Mouse (Mus musculus) T-helper 17 cell (primary cell): ENCODE results near the gene Ceacam2.
"Not testable (repeated sequence)": the region's sequence is repeated elsewhere in the genome, so short reads cannot be mapped to it uniquely, and the experiment has no call there.

Source experiments
- in situ Hi-C, 2 experiments: fragments of 300-600 bp; cut with MboI, MseI; formaldehyde crosslinking; loops; 1 replicate in 1 of 2; 2 replicates in 1 of 2; pipeline ENCODE4 v1.15.1; 2025; ENCODE audit warnings: high pct_unique_total_duplicates in 2 of 2

Ceacam2 gene

GRCm38 (mm10) chr7:25539376-25539907, at the start of gene Ceacam2:
Ceacam2 (minus strand) TSS chr7:25539857.
- in situ Hi-C loops, result loop anchor here (5.0 to 10.0 kb wide), 2 partner anchors 55 to 57 kb away; no protein-coding TSS in a partner anchor

DNA sequence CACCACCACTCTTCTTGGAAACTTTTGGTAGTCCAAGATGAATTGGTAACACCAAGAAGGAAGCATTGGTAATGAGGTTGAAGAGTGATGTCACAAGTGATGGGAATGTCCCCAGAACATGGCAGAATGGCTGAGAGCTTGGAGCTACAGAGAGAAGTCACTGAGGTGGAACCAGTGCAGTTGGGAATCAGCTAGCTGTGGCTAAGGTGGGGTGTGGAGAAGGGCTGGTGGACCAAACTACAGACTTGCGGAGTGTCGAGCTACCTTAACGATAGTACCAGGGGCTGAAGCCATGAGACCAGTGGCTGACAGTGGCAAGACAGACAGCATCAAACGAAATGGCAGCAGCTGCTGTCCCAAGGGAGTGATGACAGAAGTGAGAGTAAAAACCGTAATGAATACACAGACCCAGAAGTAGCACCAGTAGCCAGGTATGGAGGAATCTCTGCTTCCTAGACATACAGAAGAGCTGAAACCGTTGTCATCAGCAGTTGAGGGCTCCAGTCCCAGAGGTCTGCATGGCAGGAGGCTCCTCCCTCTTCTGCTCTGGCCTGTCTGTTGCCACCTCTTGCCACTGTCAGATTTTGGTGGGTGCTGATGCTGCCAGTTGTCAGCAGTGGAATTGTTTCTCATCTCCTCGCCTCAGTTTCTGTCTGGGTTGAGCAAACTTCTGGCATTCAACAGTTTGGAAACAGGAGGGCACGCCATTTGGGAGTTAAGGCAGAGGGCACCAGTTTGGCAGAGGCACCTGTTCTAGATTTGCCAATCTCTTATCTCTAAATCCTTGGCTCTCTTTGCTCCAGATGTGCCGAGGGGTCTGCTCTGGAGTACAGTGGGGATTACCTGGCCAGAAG, 45.9 kb upstream of the Ceacam2 start:
- in situ Hi-C loops, result no loop called here

DNA sequence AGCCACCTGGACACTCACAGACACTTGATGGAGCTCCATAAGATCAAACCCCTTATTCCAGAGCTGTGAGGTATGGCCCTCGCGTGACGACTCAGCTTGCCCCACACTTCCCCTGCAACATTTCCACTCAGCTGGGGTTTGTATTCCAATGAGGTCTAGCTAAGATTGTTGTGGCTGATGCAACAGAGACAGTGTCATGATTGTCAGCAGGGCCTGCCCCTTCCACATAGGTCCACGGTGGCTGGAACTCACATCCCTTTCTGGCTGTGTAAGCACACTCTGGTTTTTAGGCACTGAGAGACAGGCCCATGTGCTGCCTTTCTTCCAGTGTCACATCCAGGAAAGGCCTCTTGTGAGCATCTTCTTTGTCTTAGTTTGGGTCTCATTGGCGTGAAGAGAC, 45.0 kb upstream of the Ceacam2 start:
- in situ Hi-C loops, result no loop called here

DNA sequence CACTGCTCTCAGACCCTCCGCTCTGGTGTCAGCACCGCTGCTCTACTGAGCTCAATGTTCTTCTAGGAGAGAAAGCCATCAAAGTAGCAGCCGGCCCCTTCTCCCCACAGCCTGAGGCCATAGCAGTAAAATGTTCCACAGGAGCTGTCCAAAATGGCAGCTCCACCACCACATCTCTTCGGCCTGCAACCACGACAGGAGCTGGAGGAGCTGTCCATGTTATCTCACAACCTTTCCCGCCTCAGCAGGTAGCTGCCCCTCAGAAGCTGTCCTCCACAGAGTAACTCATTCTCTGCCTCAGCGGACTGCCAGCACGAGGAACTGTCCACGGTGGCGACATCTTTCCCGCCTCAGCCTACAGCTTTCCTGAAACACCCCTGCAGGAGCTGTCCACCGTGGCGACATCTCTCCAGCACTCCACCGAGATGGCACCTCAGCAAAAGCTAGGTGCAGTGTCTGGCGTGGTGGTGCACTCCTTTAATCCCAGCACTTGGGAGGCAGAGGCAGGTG, 42.7 kb upstream of the Ceacam2 start:
- in situ Hi-C loops, result no loop called here

GRCm38 (mm10) chr7:25579441-25579840, 39.8 kb upstream of the Ceacam2 start:
- in situ Hi-C loops, result loop anchor here (5.0 kb wide), 1 partner anchor 742 kb away; no protein-coding TSS in a partner anchor

- in situ Hi-C loops, result loop anchor here (5.0 kb wide), 1 partner anchor 740 kb away; no protein-coding TSS in a partner anchor
Measured at GRCm38 (mm10) chr7:25576793-25577437, 37.3 kb upstream of the Ceacam2 start.

DNA sequence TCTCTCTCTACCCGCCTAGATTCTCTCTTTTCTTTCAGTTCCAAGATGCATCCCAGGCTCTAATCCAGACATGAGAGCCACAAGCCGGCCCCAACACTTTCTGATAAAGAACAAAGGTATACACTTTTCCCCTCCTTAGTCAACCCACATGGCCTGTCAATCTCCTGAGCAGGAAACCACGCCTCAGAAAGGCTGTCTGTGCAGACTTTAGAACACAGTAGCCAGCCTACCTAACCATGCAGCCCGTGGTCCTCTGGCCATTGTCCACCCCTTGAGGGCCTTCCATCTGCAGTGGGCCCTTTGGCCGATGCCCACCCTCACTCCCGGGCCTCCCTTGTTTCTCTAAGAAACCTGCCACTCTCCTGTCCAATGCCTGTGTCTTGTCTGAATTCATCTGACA, 36.7 kb upstream of the Ceacam2 start:
- in situ Hi-C loops, result loop anchor here (5.0 kb wide), 1 partner anchor 739 kb away; no protein-coding TSS in a partner anchor

DNA sequence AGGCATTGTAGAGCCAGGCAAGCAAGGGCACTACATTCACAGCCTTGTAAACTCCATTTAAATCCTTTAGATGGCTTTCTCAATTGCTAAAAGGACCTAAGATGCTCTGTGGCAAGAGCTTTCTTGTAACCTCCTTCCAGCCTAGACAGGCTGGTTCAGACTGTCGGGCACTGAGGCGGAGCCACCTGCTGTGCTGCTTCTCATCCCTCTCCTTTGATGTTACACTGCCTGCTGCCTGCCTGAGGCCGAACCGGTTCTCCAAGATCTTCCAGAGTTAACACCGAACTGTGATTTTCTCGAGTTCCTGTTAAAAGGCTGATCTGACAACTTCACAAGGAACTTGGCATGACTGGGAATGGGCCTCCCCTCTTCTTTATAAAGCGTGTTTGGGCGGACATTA, 36.2 kb upstream of the Ceacam2 start:
- in situ Hi-C loops, result loop anchor here (5.0 kb wide), 1 partner anchor 739 kb away; no protein-coding TSS in a partner anchor

DNA sequence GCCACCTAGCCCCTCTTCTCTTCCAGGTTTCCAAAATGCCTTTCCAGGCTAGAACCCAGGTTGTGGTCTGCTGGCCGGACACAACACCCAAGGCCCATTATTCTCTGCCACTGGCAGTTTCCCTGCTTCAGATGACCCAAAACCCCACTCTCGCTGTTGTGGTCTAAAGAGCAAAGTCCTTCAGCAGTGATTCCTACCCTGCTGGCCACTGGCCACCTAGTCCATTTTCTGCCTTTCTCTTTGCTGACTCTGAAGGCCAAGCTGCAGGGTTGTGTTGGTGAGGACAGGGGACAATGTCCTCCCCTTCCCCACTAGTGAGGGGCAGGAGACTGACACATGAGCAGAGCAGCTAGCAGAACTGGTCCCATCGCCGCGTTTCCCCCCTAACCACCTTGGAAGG, 35.4 kb upstream of the Ceacam2 start:
- in situ Hi-C loops, result loop anchor here (5.0 kb wide), 1 partner anchor 738 kb away; no protein-coding TSS in a partner anchor

DNA sequence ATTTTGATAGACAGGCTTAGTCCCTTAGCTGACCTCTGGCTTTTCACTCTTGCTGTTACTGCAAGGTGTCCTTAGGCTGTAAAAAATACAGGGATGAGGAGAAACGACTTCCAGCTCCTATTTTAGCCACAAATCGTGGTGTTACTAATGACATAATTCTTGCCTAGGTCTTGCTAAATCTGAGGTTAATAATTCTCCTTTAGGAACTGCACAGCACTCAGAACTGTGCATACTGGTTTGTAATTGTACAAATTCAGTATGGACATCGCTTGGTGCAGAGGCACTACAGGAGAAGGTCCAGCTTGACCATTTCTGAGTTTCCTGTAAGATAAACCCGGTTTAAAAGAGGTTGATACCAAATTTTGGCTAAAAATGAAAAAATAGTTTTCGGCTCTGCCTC, 34.1 kb upstream of the Ceacam2 start:
- in situ Hi-C loops, result not testable (repeated sequence)

DNA sequence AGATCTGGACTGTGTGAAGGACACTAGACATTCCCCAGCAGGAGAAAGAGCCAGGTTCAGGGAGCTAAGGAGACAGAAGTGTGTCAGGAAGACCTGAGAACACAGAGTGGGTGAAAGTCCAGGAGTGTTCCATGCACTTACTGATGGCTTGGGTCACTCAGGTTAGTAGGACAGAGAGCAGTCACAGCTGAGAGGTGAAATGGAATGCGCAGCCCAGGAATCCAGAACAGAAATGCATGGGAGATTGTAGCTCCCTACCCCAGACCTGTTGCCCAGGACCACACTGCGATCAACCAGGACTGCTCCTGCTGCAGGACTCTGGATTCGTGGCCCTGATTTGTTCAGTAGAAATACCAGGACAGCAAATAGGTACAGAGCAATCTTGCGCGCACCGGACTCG, 29.1 kb upstream of the Ceacam2 start:
- in situ Hi-C loops, result loop anchor here (5.0 kb wide), 1 partner anchor 56 kb away; no protein-coding TSS in a partner anchor

DNA sequence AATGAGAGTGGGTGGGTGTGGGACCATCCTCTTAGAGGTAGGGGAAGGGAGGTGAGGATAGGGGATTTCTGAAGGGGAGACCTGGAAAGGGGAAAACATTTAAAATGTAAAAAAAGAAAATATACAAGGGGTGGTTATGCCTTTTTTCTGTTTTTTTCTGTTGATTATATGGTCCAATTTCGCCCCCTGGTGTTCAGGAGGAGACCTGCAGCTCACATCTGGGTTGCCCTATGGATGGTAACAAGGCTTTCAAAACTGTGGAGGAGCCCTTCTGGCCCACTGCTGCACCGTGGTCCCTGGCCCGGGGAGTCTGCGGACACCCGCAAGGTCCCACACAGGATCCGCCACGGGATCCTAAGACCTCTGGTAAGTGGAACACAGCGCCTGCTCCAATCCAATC, 1.8 kb upstream of the Ceacam2 start:
- in situ Hi-C loops, result loop anchor here in 1 of 2 experiments (10.0 kb wide), 1 partner anchor 117 kb away; no protein-coding TSS in a partner anchor

DNA sequence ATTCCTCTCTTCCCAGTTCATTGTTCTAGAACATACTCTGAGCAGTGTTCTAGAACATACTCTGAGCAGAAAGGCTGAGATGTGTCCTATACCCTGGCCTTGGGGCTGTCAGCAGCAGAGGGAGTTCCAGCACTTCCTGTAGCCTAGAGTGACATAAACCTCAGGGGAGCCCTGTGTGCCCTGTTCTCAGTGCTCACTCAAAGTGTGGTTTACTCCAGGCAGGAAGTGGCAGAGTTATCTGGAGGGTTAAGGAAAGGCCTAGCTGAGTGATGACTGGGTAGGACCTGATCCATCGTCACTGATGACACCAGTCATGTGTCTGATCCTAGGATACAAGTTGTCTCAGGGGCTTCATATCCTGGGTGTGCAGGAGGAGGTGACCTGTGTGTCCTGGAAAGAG, 297 bp upstream of the Ceacam2 start:
- in situ Hi-C loops, result loop anchor here (5.0 to 10.0 kb wide), 3 partner anchors 55 to 115 kb away; no protein-coding TSS in a partner anchor

DNA sequence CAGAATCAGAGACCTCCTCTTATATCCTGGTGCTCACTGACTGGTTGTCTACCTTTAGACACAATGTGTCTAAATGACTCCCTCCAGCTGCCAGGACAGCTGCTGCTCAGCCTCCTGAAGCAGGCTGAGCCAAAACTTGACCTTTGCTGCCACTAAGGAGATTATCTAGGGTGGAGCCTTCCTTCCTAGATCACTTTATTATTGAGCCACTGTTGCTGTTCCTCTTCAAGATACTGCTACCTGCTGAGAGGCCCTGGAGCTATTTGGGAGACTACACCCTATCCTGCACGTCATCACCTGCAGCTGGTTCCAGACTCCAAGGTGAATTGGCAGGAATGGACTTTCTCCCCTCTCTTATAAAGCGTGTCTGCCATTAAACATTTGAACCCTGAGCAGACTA, 8.8 kb downstream of the Ceacam2 start:
- in situ Hi-C loops, result loop anchor here in 1 of 2 experiments (10.0 kb wide), 1 partner anchor 64 kb away; no protein-coding TSS in a partner anchor

DNA sequence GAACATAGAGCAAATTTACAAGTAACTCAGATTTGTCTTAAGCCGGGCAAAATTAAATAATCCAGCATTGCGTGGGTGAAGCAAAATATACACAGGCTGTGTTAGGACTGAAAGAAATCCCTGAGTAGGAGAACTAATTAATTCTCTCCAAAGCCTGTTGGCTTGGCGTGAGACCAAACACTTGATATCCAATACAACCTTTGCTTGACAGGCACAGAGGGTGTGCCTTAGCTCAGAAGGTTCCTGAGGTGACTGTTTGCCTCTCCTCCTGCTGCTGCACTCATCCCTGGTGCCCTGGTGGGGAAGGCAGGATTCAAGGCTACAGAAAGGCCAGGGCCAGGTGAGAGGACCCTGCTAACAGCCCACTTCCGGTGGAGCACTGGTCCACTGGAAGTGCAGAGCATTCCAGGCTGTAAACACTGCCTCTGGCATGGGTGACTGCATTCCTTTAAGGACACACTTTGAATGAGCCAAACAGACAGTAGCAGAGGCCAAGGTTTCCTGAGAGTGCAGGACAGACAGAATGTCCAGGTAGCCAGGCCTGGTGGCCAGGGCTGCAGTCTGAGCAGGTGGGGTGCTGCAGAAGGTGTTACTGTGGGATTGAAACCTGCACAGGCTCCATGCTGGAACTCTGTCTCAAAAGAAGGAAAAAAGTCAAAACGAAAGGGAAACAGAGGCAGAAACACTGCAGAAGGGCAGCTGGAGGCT, 23.4 kb downstream of the Ceacam2 start:
- in situ Hi-C loops, result loop anchor here (5.0 kb wide), 2 partner anchors 54 to 679 kb away; no protein-coding TSS in a partner anchor

DNA sequence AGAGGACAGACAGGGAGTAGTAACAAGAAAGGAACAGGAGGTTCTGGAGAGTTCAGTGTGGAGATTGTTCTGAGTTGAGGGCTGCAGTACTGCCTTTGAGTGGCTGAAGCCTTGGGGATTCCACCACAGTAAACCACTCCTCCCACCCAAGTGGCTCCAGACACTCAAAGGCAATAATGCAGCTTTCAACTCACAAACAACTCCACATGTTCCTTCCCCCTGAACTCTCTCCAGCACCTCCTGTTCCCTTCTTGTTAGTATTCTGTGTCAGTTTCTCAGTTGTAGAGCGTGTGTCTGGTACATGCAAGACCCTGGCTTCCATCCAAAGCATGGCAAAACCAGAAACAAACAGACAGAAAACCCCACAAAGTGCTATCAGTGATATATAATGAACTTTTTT, 24.0 kb downstream of the Ceacam2 start:
- in situ Hi-C loops, result loop anchor here (5.0 kb wide), 2 partner anchors 53 to 678 kb away; no protein-coding TSS in a partner anchor

GRCm38 (mm10) chr7:25509925-25510324, 29.7 kb downstream of the Ceacam2 start:
- in situ Hi-C loops, result loop anchor here (5.0 kb wide), 1 partner anchor 57 kb away; no protein-coding TSS in a partner anchor

- in situ Hi-C loops, result loop anchor here (5.0 kb wide), 2 partner anchors 58 to 63 kb away; no protein-coding TSS in a partner anchor
Measured at GRCm38 (mm10) chr7:25494649-25495048, 45.0 kb downstream of the Ceacam2 start.

DNA sequence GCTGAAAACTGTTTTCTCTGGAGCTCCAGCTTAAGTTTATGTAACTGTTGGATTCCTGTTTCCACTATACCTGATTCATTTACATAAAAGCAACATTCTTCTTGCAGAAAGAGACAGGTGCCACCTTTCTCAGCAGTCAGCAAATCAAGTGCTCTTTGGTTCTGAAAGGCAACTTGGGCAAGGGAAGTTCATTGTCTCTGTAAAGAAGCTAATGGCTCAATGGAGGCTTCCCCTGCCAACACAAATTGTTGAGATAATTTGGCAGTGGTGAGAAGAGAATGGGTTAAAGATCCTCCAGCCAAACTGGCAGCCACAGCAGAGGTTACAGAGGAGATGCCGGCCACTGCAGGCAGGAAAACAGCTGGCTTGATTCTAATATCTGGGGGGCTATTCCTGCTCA, 49.0 kb downstream of the Ceacam2 start:
- in situ Hi-C loops, result loop anchor here (5.0 kb wide), 2 partner anchors 62 to 67 kb away; no protein-coding TSS in a partner anchor

GRCm38 (mm10) chr7:25489382-25489781, 50.3 kb downstream of the Ceacam2 start:
- in situ Hi-C loops, result loop anchor here in 1 of 2 experiments (10.0 kb wide), 1 partner anchor 105 kb away; no protein-coding TSS in a partner anchor
